Mouse (Mus musculus): ENCODE data around the gene Gm10272. TPM values are rescaled to one million over a fixed set of nuclear protein-coding genes. Genes with fewer than 3 reads are reported as not detected.
"Not testable (repeated sequence)": the region's sequence is repeated elsewhere in the genome, so short reads cannot be mapped to it uniquely, and the experiment has no call there.

Gm10272 gene
- polyA plus RNA-seq, 1 experiment from 2014 or later = not detected

DNA sequence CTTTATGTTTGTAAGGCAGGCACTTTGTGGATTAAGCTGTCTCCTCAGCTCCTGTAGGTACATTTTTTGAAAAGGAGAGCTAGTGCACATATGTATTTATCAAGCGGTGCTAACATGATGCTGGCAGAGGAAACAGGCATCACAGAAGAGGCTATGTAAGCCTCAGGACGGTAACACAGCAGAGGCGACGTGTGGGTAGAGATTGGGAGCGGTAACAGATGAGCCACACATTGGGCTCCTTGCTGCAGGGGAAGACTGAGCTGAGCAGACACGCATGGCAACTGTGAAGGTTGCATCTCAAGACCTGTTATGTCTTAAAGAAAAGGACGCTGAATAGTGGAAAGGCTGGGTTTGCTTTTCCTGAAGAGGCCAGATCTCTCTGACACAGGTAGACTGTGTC is 23.4 kb upstream of the Gm10272 start:
- Histone ChIP-seq H3K4me2 (no peak overlapping the region), H3K27ac (ENCODE audit: low read depth, low read length) (no peak overlapping the region), H3K4me3 (ENCODE audit: low read depth, low read length) (no peak overlapping the region), H3K9me3 (ENCODE audit: control insufficient read depth, low read length) (no peaks in the 10 kb centered on the region), H3K36me3 (ENCODE audit: control insufficient read depth, insufficient read depth, low read length) (no peaks in the 10 kb centered on the region), H3K27me3 (ENCODE audit: control insufficient read depth, insufficient read depth, low read length) (peaks cover 23% of the 10 kb centered on the region), H3K9ac (ENCODE audit: low read length) (no peak overlapping the region), H3K4me1 (ENCODE audit: control insufficient read depth, insufficient read depth, low read length) (0 out of 2 replicates have a peak, but pooled peaks cover 3% of the 10 kb centered on the region)
- no peak for ATAC-seq (ENCODE audit: low FRiP score)
- DNase-seq (ENCODE audit: low spot score, missing footprints) = no peak
- WGBS = 74% methylated on average over 7 of the region's 7 CpGs

DNA sequence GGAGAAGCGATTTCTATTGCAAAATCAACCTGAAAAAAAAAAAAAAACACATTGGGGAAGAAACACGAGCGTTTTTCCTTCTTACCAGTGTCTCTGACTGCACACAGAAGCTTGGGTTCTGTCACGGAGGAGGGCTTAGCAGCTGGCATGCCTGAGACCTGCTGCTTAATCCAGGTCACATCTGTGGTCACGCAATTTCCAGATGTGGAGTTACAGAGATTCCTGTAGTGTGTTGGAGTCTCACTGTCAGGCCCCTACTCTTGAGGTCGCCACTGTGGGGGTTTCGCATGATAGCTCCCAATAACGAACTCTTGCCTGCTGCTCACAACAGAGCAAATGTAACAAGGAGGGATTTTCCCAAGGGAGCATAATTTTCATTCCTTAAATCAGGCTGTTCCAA is 22.2 kb upstream of the Gm10272 start:
- H3K9ac ChIP-seq (ENCODE audit: low read length) = no peak overlapping the region
- DNase-seq (ENCODE audit: low spot score, missing footprints) (no peak), ATAC-seq (ENCODE audit: low FRiP score) (no peak)
- no peaks in the 10 kb centered on the region for H3K36me3 ChIP-seq (ENCODE audit: control insufficient read depth, insufficient read depth, low read length)
- no peak overlapping the region for H3K27ac ChIP-seq (ENCODE audit: low read depth, low read length)
- H3K9me3 ChIP-seq (ENCODE audit: control insufficient read depth, low read length) = no peaks in the 10 kb centered on the region
- peaks cover 17% of the 10 kb centered on the region for H3K27me3 ChIP-seq (ENCODE audit: control insufficient read depth, insufficient read depth, low read length)
- 0 out of 2 replicates have a peak, but pooled peaks cover 2% of the 10 kb centered on the region for H3K4me1 ChIP-seq (ENCODE audit: control insufficient read depth, insufficient read depth, low read length)
- 36% methylated on average over 8 of the region's 8 CpGs for WGBS
- no peak overlapping the region for H3K4me3 ChIP-seq (ENCODE audit: low read depth, low read length)
- no peak overlapping the region for H3K4me2 ChIP-seq

DNA sequence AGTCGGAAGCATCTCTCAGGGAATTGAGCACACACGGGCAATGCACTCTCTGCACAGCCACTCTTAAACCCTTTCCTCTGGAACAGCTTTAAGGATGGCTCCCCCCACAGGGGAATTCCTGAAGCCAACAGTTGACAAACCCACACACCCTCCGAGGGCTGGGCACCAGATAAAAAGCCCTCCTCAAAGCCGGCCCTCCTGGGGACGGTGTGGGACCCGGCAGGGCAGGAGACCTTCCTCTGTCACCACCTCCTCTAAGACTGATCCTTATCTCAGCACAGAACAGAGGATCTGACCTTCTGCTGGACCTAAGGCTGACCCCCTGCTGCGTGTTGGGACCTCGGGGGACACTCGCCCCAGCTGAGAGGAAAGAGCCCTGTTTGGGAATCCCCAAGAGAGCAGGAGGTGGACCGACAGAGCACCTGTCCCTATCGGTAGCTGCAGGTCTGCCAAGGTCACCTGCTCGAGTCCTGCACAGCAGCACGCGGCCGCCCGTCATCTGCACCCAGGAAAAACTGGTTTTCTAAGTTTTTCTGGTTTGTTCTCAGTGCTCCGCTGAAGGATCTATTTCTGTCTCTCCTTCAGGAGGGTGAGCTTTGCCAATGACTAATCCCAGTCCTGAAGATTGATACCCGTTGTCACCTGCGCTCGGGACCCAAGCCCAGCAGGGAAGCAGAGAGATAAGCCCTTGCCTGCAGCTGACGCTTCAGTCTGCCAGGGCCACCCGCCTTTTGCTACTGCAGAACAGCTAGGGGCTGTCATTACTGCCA is 20.3 kb upstream of the Gm10272 start, which contains the start of gene Tspear:
Gene Tspear (plus strand): TSS at position 675 of the 770 bp plus-strand sequence.
- WGBS = 6% methylated on average over 22 of the region's 22 CpGs
- Histone ChIP-seq H3K4me2 (no peak within 1 kb of the TSS), H3K4me3 (ENCODE audit: low read depth, low read length) (no peak within 1 kb of the TSS), H3K4me1 (ENCODE audit: control insufficient read depth, insufficient read depth, low read length) (0 out of 2 replicates have a peak, but pooled peaks cover 2% of the 10 kb centered on the region), H3K36me3 (ENCODE audit: control insufficient read depth, insufficient read depth, low read length) (no peaks in the 10 kb centered on the region), H3K9ac (ENCODE audit: low read length) (no peak within 1 kb of the TSS), H3K27me3 (ENCODE audit: control insufficient read depth, insufficient read depth, low read length) (peaks cover 17% of the 10 kb centered on the region), H3K27ac (ENCODE audit: low read depth, low read length) (no peak within 1 kb of the TSS), H3K9me3 (ENCODE audit: control insufficient read depth, low read length) (no peaks in the 10 kb centered on the region)
- no peak for ATAC-seq (ENCODE audit: low FRiP score)
- no peak for DNase-seq (ENCODE audit: low spot score, missing footprints)

DNA sequence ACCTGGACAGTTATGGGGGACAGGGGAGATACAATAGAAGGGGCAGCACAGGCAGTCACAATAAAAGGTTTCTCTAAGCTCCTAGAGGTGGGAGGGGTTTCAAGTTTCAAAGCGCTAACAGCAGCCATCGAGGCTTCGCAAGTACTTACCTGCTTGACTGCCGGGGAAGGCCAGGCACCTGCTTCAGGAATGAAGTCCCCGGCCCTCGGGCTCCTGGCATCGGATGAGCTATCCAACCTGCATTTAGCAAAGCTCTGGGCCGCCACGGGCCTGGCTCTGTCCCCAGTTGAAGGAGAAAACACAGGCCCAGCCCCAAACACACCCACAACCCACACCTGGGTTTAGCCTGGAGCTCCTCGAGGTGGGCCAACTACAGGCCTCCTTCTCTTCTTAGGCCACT is 19.4 kb upstream of the Gm10272 start:
- Histone ChIP-seq H3K4me1 (ENCODE audit: control insufficient read depth, insufficient read depth, low read length) (0 out of 2 replicates have a peak, but pooled peaks cover 2% of the 10 kb centered on the region), H3K4me2 (no peak overlapping the region), H3K4me3 (ENCODE audit: low read depth, low read length) (no peak overlapping the region), H3K9ac (ENCODE audit: low read length) (no peak overlapping the region), H3K9me3 (ENCODE audit: control insufficient read depth, low read length) (no peaks in the 10 kb centered on the region), H3K27ac (ENCODE audit: low read depth, low read length) (no peak overlapping the region), H3K27me3 (ENCODE audit: control insufficient read depth, insufficient read depth, low read length) (peaks cover 17% of the 10 kb centered on the region), H3K36me3 (ENCODE audit: control insufficient read depth, insufficient read depth, low read length) (no peaks in the 10 kb centered on the region)
- no peak for ATAC-seq (ENCODE audit: low FRiP score)
- WGBS = 35% methylated on average over 10 of the region's 10 CpGs
- DNase-seq (ENCODE audit: low spot score, missing footprints) = no peak

DNA sequence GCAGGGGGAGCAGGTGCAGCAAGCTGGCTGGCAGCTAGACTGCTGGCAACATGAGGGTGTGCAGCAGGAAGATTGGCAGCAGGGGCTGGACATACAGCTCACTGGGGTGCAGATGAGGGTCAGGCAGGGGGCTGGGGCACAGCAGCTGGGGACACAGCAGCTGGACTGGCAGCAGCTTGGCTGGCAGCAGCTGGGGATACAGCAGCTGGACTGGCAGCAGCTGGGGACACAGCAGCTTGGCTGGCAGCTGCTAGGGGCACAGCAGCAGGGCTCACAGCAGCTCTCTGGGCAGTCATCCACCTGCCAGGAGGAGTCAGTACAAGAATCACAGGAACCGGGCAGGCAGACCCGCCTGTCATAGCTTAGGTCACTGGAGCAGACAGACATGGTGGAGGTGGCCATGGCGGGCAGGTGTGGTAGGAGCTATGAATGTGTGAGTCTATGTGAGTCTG is 16.0 kb upstream of the Gm10272 start, which contains the start of gene Gm19402:
Gene Gm19402 (minus strand): TSS at position 402 of the 452 bp plus-strand sequence.
- not testable (repeated sequence) for DNase-seq (ENCODE audit: low spot score, missing footprints); ATAC-seq (ENCODE audit: low FRiP score); H3K36me3 ChIP-seq (ENCODE audit: control insufficient read depth, insufficient read depth, low read length); H3K4me3 ChIP-seq (ENCODE audit: low read depth, low read length); H3K4me1 ChIP-seq (ENCODE audit: control insufficient read depth, insufficient read depth, low read length); H3K9ac ChIP-seq (ENCODE audit: low read length); H3K4me2 ChIP-seq; H3K27ac ChIP-seq (ENCODE audit: low read depth, low read length); H3K9me3 ChIP-seq (ENCODE audit: control insufficient read depth, low read length)
- peaks cover 15% of the 10 kb centered on the region for H3K27me3 ChIP-seq (ENCODE audit: control insufficient read depth, insufficient read depth, low read length)
- 75% methylated on average over 3 of the region's 3 CpGs for WGBS

DNA sequence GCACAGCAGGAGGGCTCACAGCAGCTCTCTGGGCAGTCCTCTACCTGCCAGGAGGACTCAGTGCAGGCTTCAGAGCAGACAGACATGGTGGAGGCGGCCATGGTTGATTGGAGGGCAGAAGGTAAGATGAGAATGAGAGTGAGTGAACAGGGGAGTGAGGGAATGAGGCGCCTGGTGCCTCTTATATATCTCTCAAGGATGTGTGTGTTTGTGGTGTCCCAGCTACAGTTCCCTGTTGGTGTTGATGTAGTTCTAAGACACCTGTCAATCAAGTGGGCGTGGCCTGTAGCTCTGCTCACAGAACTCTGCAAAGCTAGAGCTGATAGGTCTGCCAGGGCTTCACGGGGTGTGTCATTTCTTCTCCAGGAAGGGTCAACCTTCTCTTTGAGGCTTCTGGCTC is 9.3 kb upstream of the Gm10272 start, which contains the start of gene Gm9508:
Gene Gm9508 (minus strand): TSS at position 101 of the 400 bp plus-strand sequence.
- H3K4me1 ChIP-seq (ENCODE audit: control insufficient read depth, insufficient read depth, low read length) = no peaks in the 10 kb centered on the region
- 41% methylated on average over 4 of the region's 4 CpGs for WGBS

DNA sequence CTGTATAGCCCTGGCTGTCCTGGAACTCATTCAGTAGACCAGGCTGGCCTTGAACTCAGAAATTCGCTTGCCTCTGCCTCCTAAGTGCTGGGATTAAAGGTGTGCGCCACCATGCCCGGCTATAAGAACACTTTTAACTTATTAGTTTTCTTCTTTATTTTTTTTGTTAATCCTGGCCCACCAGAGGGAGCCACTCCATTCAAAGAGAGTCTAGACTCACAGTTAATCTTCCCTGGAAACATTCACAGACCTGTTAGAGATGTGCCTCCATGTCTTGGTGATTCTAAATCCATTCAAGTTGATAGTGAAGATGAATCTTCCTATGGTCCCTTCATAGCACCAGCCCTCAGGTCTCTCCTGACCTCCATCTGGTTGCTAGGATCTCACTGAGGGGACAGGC is 3.4 kb downstream of the Gm10272 start:
- Histone ChIP-seq H3K4me2 (no peak overlapping the region), H3K27me3 (ENCODE audit: control insufficient read depth, insufficient read depth, low read length) (no peaks in the 10 kb centered on the region), H3K9me3 (ENCODE audit: control insufficient read depth, low read length) (0 out of 2 replicates have a peak, but pooled peaks cover 2% of the 10 kb centered on the region), H3K4me1 (ENCODE audit: control insufficient read depth, insufficient read depth, low read length) (no peaks in the 10 kb centered on the region), H3K27ac (ENCODE audit: low read depth, low read length) (no peak overlapping the region), H3K36me3 (ENCODE audit: control insufficient read depth, insufficient read depth, low read length) (no peaks in the 10 kb centered on the region), H3K9ac (ENCODE audit: low read length) (no peak overlapping the region), H3K4me3 (ENCODE audit: low read depth, low read length) (no peak overlapping the region)
- WGBS = 87% methylated on average over 3 of the region's 3 CpGs
- no peak for DNase-seq (ENCODE audit: low spot score, missing footprints)
- no peak for ATAC-seq (ENCODE audit: low FRiP score)

More for the DNA sequence above, 9.3 kb upstream of the Gm10272 start, which contains the start of gene Gm9508:
- DNase-seq (ENCODE audit: low spot score, missing footprints) (no peak), ATAC-seq (ENCODE audit: low FRiP score) (no peak)
- Histone ChIP-seq H3K4me3 (ENCODE audit: low read depth, low read length) (no peak within 1 kb of the TSS), H3K9me3 (ENCODE audit: control insufficient read depth, low read length) (no peaks in the 10 kb centered on the region), H3K4me2 (no peak within 1 kb of the TSS), H3K27me3 (ENCODE audit: control insufficient read depth, insufficient read depth, low read length) (no peaks in the 10 kb centered on the region), H3K36me3 (ENCODE audit: control insufficient read depth, insufficient read depth, low read length) (no peaks in the 10 kb centered on the region), H3K27ac (ENCODE audit: low read depth, low read length) (no peak within 1 kb of the TSS), H3K9ac (ENCODE audit: low read length) (no peak within 1 kb of the TSS)

DNA sequence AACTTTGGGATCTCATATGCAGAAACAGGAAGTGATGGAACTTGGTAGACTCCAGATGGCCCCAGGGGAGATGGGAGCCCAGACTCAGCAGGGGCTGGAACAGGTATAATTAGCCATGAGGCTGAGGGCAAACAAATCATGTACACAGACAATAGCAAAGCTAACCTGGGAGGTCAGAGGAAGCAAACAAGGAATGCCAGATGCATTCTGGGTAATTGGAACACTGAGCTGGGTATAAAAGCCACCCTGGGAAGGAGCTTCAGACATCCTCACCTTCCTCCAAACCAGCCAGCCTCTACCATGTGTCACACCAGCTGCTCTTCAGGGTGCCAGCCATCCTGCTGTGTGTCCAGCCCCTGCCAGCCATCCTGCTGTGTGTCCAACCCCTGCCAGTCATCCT is 4.7 kb downstream of the Gm10272 start, which contains the start of gene Gm10024:
Gene Gm10024 (plus strand): TSS at position 301 of the 400 bp plus-strand sequence.
- H3K4me2 ChIP-seq; H3K27ac ChIP-seq (ENCODE audit: low read depth, low read length); H3K9ac ChIP-seq (ENCODE audit: low read length); ATAC-seq (ENCODE audit: low FRiP score); H3K9me3 ChIP-seq (ENCODE audit: control insufficient read depth, low read length); H3K36me3 ChIP-seq (ENCODE audit: control insufficient read depth, insufficient read depth, low read length); DNase-seq (ENCODE audit: low spot score, missing footprints); H3K4me1 ChIP-seq (ENCODE audit: control insufficient read depth, insufficient read depth, low read length); H3K27me3 ChIP-seq (ENCODE audit: control insufficient read depth, insufficient read depth, low read length); H3K4me3 ChIP-seq (ENCODE audit: low read depth, low read length): not testable (repeated sequence)

DNA sequence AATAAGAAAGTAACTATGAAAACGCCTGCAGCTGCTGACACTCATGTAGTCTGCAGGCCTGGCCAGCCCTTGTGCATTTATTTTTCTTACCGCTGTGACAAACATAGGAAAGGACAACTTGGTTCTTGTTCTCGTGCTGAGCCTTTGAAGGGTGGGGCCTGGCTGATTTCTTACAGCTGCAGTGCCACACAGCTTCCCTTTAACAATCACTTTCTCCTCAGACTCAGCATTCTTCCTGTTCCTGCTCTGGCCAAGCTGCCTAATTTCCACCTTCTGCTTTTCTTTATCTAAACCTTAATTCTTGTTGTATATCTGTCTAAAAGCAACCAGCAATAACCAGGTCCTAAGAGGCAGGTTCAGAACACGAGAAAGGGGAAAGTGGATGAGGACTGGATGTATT is 7.3 kb downstream of the Gm10272 start:
- ATAC-seq (ENCODE audit: low FRiP score) (no peak), DNase-seq (ENCODE audit: low spot score, missing footprints) (no peak)
- Histone ChIP-seq H3K4me2 (no peak overlapping the region), H3K27ac (ENCODE audit: low read depth, low read length) (no peak overlapping the region), H3K4me3 (ENCODE audit: low read depth, low read length) (no peak overlapping the region), H3K4me1 (ENCODE audit: control insufficient read depth, insufficient read depth, low read length) (no peaks in the 10 kb centered on the region), H3K27me3 (ENCODE audit: control insufficient read depth, insufficient read depth, low read length) (no peaks in the 10 kb centered on the region), H3K9me3 (ENCODE audit: control insufficient read depth, low read length) (no peaks in the 10 kb centered on the region), H3K36me3 (ENCODE audit: control insufficient read depth, insufficient read depth, low read length) (no peaks in the 10 kb centered on the region), H3K9ac (ENCODE audit: low read length) (no peak overlapping the region)
- 71% methylated on average over 4 of the region's 4 CpGs for WGBS

Data from midbrain, embryonic 11.5 days (tissue).